Mouse (Mus musculus): ENCODE measurements around the gene Ttf1. TPM values are rescaled to one million over a fixed set of nuclear protein-coding genes. Genes with fewer than 3 reads are reported as not detected.

The Ttf1 gene
- polyA plus RNA-seq (2015; fragmentation: Nextera tagmentation; extraction: Ambion mirVana): 4.7 TPM in 2 replicates

DNA sequence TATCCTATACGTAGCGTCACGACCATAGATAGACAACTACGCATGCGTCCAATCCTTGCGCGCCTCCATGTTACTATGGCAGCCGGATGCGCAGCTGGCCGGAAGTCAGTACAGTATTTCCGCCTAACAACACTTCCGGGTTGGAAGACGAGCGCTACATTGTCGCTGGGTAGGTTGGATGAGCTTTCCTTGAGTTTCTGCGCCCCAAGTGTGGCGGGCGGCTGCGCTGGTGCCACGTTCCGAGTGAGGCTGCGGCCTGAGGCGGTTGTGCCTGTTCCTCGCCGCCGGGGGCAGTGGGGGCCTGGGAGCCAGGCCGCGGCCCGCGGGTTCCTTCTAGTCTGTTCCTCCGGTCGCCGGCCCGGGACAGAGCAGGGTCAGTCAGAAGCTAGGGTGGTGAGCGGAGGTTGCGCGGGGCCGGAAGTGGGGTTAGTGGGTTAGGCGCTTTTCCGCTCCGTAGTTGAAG, at the start of gene Ttf1:
Gene Ttf1, plus strand, starts transcription at position 128 of the 463 bp plus-strand sequence.

DNA sequence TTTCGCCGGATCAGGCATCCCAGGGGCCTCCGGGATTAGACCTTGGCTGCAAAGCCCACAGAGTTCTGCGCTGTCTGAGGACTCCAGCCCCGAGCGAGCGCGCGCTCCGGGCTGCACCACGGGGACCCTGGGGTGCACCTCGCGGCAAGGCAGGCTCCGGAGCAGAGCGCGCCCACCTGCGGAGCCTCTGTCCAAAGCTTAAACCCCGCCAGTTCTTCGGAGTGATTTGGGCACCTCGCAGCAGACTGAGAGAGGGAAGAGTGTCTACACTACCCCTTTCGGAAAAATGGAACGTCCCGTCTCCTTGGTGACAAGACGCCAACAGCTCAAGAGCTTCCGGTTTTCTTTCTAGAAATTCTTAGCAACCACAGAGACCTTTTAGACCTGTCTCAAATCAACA, 5.1 kb upstream of the Ttf1 start, which contains the start of gene Cfap77:
Gene Cfap77, minus strand, starts transcription at position 76 of the 400 bp plus-strand sequence.

DNA sequence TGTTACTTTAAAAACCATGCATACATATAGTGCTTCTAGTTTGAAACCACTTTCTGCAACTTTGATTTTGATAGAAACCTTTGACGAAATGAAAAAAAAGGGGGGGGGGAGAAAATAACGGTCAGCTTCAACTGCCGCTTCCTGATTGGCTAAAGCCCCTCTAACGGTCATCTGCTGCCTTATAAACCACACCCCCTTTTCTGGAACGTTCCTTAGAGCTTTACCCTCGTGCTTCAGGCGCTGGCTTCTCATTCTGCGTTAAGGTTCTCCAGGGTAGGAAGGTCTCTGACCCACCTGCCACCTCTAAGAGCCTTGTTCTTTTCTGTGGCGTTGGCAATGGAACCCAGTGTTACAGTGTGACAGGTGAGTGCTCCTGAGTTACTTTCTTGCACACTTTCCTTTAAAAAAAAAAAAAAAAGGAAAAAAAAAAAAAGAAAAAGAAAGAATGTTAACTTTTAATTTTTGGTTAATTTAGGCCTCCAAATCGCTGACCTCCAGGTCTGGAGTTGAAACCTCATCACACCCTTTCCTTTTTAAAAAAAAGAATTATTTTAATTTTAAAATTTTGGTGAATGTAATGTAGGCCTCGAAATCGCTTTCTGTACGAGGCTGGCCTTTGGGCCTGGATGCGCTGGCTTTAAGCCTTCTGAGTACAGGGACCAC, 64.0 kb downstream of the Ttf1 start, which contains the start of gene Setx:
Gene Setx, plus strand, starts transcription at position 275 of the 663 bp plus-strand sequence.

Other genes starting within 250 kb of the Ttf1 start
- gene Gtf3c4, start 219.9 kb upstream of the Ttf1 start, polyA plus RNA-seq (2015; fragmentation: Nextera tagmentation; extraction: Ambion mirVana): 4.4 and 4.9 TPM in 2 replicates
- 5.3 and 5.6 TPM in 2 replicates for gene Ddx31, start 219.9 kb upstream of the Ttf1 start, polyA plus RNA-seq (2015; fragmentation: Nextera tagmentation; extraction: Ambion mirVana)
- not detected in 2 replicates for gene Barhl1, start 143.6 kb upstream of the Ttf1 start, polyA plus RNA-seq (2015; fragmentation: Nextera tagmentation; extraction: Ambion mirVana)
- 0.12 and 0.16 TPM in 2 replicates for gene Cfap77, start 5.2 kb upstream of the Ttf1 start, polyA plus RNA-seq (2015; fragmentation: Nextera tagmentation; extraction: Ambion mirVana)
- 5.6 and 5.8 TPM in 2 replicates for gene Setx, start 63.9 kb downstream of the Ttf1 start, polyA plus RNA-seq (2015; fragmentation: Nextera tagmentation; extraction: Ambion mirVana)
- gene Ntng2, start 192.7 kb downstream of the Ttf1 start, polyA plus RNA-seq (2015; fragmentation: Nextera tagmentation; extraction: Ambion mirVana): 0.62 and 0.89 TPM in 2 replicates

Data from urinary bladder, postnatal 0 days (tissue).